ENCODE assay signal across 1 mouse cellular context in the genomic region with DNA sequence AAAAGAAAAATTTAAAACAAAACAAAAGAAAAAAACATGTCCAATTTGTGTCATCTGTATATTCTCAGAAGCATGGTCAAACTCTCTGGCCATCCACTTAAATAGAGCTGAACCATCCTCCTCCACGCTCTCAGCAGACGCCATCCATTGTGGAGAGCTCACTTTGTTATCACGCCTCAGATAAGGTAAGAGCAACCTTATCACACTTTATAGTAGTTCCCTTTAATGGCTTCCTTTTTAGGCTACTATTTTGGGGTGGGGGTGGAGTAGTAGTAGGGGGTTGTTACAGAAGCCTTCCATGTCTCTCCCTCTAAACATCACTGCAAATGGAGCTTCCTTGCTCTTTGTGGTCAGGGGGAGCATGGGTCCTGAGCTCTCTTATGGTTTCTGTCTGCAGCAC.
TF ChIP-seq lines count a peak whose summit lies in the region.

No protein-coding gene starts in this region.

TF ChIP-seq in MEL, 35 proteins besides CTCF, POLR2A, EP300 and RAD21 (continued from another document):
- TF ChIP-seq ZNF384 (IDR thresholded peaks at IDR 0.05; ENCODE audit: low read depth, low read length) (no peak), MAZ (IDR thresholded peaks at IDR 0.05; ENCODE audit: low read depth, low read length) (0 out of 2 replicates have a peak, but pooled peaks have one; percentile 30), GATA1 (IDR thresholded peaks at IDR 0.05; ENCODE audit: low read depth, low read length) (peak; percentile 82), POLR2AphosphoS2 (IDR thresholded peaks at IDR 0.05; ENCODE audit: low read length) (no peak), ETS1 (IDR thresholded peaks at IDR 0.05; ENCODE audit: low read depth, low read length) (peak; percentile 67), TCF12 (IDR thresholded peaks at IDR 0.05; ENCODE audit: low read depth, low read length) (0 out of 2 replicates have a peak, but pooled peaks have one; percentile 10), MXI1 (IDR thresholded peaks at IDR 0.05; ENCODE audit: low read depth, low read length) (no peak), ZC3H11A (IDR thresholded peaks at IDR 0.05; ENCODE audit: low read depth, low read length) (no peak), MYC (IDR thresholded peaks at IDR 0.05; ENCODE audit: low read depth, low read length) (no peak), CHD1 (IDR thresholded peaks at IDR 0.05; ENCODE audit: low read depth, low read length) (no peak), MAFK (IDR thresholded peaks at IDR 0.05; ENCODE audit: borderline replicate concordance, low read depth, low read length) (no peak), NRF1 (IDR thresholded peaks at IDR 0.05; ENCODE audit: insufficient read depth, low read depth, low read length, poor library complexity, severe bottlenecking) (no peak), MEF2A (IDR thresholded peaks at IDR 0.05; ENCODE audit: extremely low read depth, insufficient replicate concordance, low read depth, low read length, poor library complexity, severe bottlenecking) (peak; percentile 35; the same call in 1 of the 2 replicates), TAL1 (IDR thresholded peaks at IDR 0.05; ENCODE audit: low read length) (no peak), BHLHE40 (IDR thresholded peaks at IDR 0.05; ENCODE audit: borderline replicate concordance, low read depth, low read length) (no peak), ELF1 (IDR thresholded peaks at IDR 0.05; ENCODE audit: low read depth, low read length) (no peak)
